Mouse (Mus musculus) megakaryocyte, embryonic 14.5 days (primary cell): ENCODE measurements around the gene Micu1.

Experiments used
- FLI1 ChIP-seq: IDR thresholded peaks from 2 replicates; pipeline ENCODE4 v1.6.1; 2012; ENCODE audit warnings: low read length, inconsistent platforms, mixed read lengths
- GATA1 ChIP-seq: IDR thresholded peaks from 3 replicates; pipeline ENCODE4 v1.6.1; 2012; ENCODE audit warnings: mixed read lengths, low read length, inconsistent platforms, borderline replicate concordance

- TF ChIP-seq GATA1 = peak; percentile 82; the same call in 2 of the 3 replicates
- peak; percentile 80 for TF ChIP-seq FLI1
Measured at GRCm38 (mm10) chr10:59831950-59832349, 129.7 kb downstream of the Micu1 start.
